Mouse (Mus musculus) neural tube, embryonic 12.5 days (tissue): ENCODE data around the gene Tex261. TPM values are rescaled to one million over a fixed set of nuclear protein-coding genes. Genes with fewer than 3 reads are reported as not detected.

Experiments
- ATAC-seq: fragments of 200-750 bp; cut with Nextera tagmentation; 2 replicates; pipeline ENCODE4 v1.8.0; 2017; ENCODE audit warnings: low read depth, mild to moderate bottlenecking, moderate TSS enrichment, moderate library complexity; ENCODE audit not compliant: low FRiP score
- H3K27ac ChIP-seq: fragments of 300-500 bp; sonication (generic); 2 replicates; pipeline ENCODE4 v1.5.1; 2016
- H3K27me3 ChIP-seq: fragments of 300-500 bp; sonication (generic); replicated peaks from 2 replicates; pipeline ENCODE4 v1.6.1; 2016; ENCODE audit warnings: mild to moderate bottlenecking
- H3K36me3 ChIP-seq: fragments of 300-500 bp; sonication (generic); 2 replicates; pipeline ENCODE4 v1.6.1; 2016; ENCODE audit warnings: mild to moderate bottlenecking
- H3K4me1 ChIP-seq: fragments of 300-500 bp; sonication (generic); 2 replicates; pipeline ENCODE4 v1.6.1; 2016
- H3K4me2 ChIP-seq: fragments of 300-500 bp; sonication (generic); replicated peaks from 2 replicates; pipeline ENCODE4 v1.6.1; 2016; ENCODE audit warnings: mild to moderate bottlenecking
- H3K4me3 ChIP-seq: fragments of 300-500 bp; sonication (generic); 2 replicates; pipeline ENCODE4 v1.5.1; 2016
- H3K9ac ChIP-seq: fragments of 300-500 bp; sonication (generic); 2 replicates; pipeline ENCODE4 v1.6.1; 2016; ENCODE audit warnings: mild to moderate bottlenecking
- H3K9me3 ChIP-seq: fragments of 300-500 bp; sonication (generic); 2 replicates; pipeline ENCODE4 v1.6.1; 2016; ENCODE audit warnings: mild to moderate bottlenecking
- WGBS: fragments of 180-500 bp; shearing (Covaris S2); methylation state at CpG from one replicate; pipeline ENCODE4 v1.1.7; 2016; 5-methylcytosine and 5-hydroxymethylcytosine counted together
- polyA plus RNA-seq: library from polyadenylated mRNA; unstranded; fragments of >200 nt; fragmentation: Nextera tagmentation; extraction: Ambion mirVana; gene quantifications from 2 replicates; pipeline ENCODE4 v1.2.1, GENCODE M21; 2016

Gene Tex261
- polyA plus RNA-seq, 1 experiment from 2014 or later, result 71.6 TPM

DNA sequence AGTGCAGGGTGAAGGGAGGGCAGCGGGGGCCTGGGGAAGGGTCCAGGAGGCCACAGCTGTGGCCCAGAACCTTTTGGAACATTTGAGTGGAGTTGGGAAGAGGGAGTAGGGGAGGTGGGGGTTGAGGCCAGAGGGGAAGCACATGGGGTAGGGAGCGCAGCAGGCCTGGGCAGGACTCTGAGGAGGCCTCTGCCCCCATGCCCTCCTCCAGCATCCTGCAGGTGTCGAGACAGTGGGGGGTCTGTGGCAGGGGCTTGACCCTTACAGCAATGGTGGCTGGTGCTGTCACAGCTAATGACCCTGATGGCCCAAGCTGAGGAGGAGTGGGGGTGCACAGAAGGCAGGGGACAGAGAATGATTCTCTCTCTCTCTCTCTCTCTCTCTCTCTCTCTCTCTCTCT lies 26.3 kb downstream of the Tex261 start:
- no peaks in the 10 kb centered on the region for H3K36me3 ChIP-seq
- no peak overlapping the region for H3K4me2 ChIP-seq
- H3K27ac ChIP-seq, result no peak overlapping the region
- no peak overlapping the region for H3K9ac ChIP-seq
- H3K4me3 ChIP-seq, result no peak overlapping the region
- H3K4me1 ChIP-seq, result peaks cover 5% of the 10 kb centered on the region; the same call in 1 of the 2 replicates
- no peak for ATAC-seq
- peaks cover 19% of the 10 kb centered on the region for H3K27me3 ChIP-seq
- no peaks in the 10 kb centered on the region for H3K9me3 ChIP-seq
- 41% methylated on average over 3 of the region's 3 CpGs for WGBS

DNA sequence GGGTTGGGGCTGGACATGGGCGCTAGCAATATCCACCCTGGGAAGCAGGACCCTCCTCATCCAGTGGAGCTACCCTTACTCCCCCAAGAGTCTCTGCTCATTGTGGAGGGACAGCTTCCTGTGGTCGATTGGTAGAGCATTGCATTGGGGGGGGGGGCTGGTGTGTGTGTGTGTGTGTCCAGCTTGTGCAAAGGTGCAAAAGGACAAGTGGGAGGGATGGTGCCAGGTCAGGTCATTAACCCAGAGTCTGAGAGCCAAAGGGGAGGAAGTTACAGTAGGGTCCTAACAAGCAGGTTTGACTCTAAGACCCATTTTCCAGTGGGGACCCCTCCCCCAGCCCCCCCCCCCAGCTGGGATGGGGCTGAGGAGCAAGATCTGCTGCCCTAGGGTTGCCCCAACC lies 30.1 kb downstream of the Tex261 start:
- ATAC-seq, result no peak
- Histone ChIP-seq H3K4me2 (no peak overlapping the region), H3K9ac (no peak overlapping the region), H3K4me1 (peaks cover 5% of the 10 kb centered on the region; the same call in 1 of the 2 replicates), H3K9me3 (no peaks in the 10 kb centered on the region), H3K36me3 (no peaks in the 10 kb centered on the region), H3K27me3 (no peaks in the 10 kb centered on the region; the same call in 1 of the 2 replicates), H3K27ac (no peak overlapping the region), H3K4me3 (no peak overlapping the region)
- 60% methylated on average over 2 of the region's 2 CpGs for WGBS

DNA sequence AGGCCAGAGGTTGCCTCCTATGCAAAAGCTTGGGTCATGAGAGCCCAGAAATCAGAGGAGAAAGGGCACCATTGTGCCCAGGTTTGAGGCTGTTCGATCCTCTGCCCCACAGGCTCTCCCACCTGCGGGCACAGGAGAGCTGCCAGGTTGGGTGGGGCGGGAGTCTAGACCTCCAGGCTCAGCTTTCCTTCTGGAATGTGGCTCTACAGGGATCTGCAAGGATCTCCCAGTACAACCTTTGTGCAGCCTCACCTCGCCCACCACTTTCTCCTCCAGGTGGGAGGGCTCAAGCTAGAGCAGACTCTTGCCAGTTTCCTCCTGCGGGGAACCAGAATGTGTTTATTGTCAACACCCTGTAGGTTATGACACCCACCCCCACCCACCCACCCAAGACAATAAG lies 31.1 kb downstream of the Tex261 start:
- Histone ChIP-seq H3K9me3 (no peaks in the 10 kb centered on the region), H3K27me3 (no peaks in the 10 kb centered on the region; the same call in 1 of the 2 replicates), H3K9ac (no peak overlapping the region), H3K4me2 (no peak overlapping the region), H3K4me3 (no peak overlapping the region), H3K36me3 (no peaks in the 10 kb centered on the region), H3K27ac (no peak overlapping the region), H3K4me1 (peaks cover 5% of the 10 kb centered on the region; the same call in 1 of the 2 replicates)
- no peak for ATAC-seq
- WGBS, result 74% methylated on average over 5 of the region's 5 CpGs

DNA sequence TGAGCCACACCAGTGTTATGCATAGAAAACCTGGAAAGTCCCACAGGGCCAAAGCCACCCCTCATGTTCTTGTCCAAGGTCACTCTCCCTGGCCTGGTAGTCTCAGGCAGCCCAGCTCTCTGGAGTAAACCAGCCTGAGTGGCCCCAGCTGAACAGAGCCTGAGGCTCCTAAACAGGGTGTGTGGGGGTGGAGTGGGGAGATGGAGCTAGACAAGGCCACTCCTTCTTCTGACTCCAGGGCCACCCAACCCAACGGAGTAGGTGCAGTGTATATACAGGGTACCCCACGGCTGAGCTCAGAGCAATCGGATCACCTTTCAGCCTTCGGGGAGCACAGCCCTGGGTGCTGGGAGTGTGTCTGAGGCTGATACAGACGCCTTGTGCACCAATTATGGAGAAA lies 31.5 kb downstream of the Tex261 start:
- Histone ChIP-seq H3K9ac (no peak overlapping the region), H3K27me3 (no peaks in the 10 kb centered on the region; the same call in 1 of the 2 replicates)
- ATAC-seq, result no peak

DNA sequence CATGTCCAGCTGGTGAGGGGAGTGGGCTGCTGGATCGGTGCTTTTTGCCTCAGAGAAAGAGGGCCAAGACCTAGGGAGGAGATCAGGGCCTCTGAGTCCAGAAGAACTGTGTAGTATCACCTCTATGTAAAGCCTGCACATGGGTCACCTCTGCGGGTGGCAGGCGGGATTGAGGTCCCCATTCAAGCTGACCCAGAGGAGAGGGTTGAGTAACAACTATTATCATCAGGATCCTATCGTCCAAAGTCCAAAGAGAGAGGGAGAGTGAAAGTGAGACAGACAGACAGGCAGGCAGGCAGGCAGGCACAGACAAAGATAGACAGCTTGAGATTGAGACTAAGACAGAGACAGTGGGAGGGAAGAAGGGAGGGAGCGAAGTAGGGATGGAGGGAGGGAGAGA lies 32.4 kb downstream of the Tex261 start:
- 70% methylated on average over 5 of the region's 5 CpGs for WGBS
- peaks cover 5% of the 10 kb centered on the region; the same call in 1 of the 2 replicates for H3K4me1 ChIP-seq
- H3K27ac ChIP-seq, result no peak overlapping the region
- no peak overlapping the region for H3K4me3 ChIP-seq
- H3K4me2 ChIP-seq, result no peak overlapping the region
- no peaks in the 10 kb centered on the region for H3K9me3 ChIP-seq
- no peak overlapping the region for H3K9ac ChIP-seq
- H3K36me3 ChIP-seq, result no peaks in the 10 kb centered on the region
- no peak for ATAC-seq
- no peaks in the 10 kb centered on the region; the same call in 1 of the 2 replicates for H3K27me3 ChIP-seq

More for the DNA sequence above, 31.5 kb downstream of the Tex261 start:
- Histone ChIP-seq H3K9me3 (no peaks in the 10 kb centered on the region), H3K36me3 (no peaks in the 10 kb centered on the region), H3K27ac (no peak overlapping the region), H3K4me2 (no peak overlapping the region), H3K4me3 (no peak overlapping the region), H3K4me1 (peaks cover 5% of the 10 kb centered on the region; the same call in 1 of the 2 replicates)
- 76% methylated on average over 5 of the region's 5 CpGs for WGBS

DNA sequence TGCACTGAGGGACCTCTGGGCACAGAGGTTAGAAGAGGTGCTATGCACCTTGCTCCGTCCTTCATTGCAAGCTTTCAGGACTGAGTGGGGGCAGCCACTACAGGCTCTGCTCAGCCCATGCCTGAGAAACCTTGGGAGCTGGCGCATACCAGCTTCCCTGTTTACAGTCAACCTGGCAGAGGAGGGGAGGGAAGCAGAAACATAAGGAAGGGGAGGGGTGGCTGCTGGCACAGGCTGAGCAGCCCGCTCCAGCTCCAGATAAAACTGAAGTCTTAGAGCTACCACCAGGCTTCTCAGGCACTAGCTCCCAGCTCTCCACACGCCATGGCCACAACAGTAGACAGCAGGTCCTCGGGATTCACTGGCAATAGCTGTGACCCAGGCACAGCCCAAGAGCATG lies 32.9 kb downstream of the Tex261 start, which contains the start of gene Atp6v1b1:
Gene Atp6v1b1 (plus strand): TSS at position 230 of the 400 bp plus-strand sequence.
- Histone ChIP-seq H3K27ac (no peak within 1 kb of the TSS), H3K4me3 (no peak within 1 kb of the TSS), H3K9ac (no peak within 1 kb of the TSS), H3K9me3 (no peaks in the 10 kb centered on the region), H3K36me3 (no peaks in the 10 kb centered on the region), H3K4me1 (peaks cover 5% of the 10 kb centered on the region; the same call in 1 of the 2 replicates), H3K27me3 (no peaks in the 10 kb centered on the region; the same call in 1 of the 2 replicates), H3K4me2 (no peak within 1 kb of the TSS)
- ATAC-seq, result no peak
- WGBS, result 58% methylated on average over 5 of the region's 5 CpGs

DNA sequence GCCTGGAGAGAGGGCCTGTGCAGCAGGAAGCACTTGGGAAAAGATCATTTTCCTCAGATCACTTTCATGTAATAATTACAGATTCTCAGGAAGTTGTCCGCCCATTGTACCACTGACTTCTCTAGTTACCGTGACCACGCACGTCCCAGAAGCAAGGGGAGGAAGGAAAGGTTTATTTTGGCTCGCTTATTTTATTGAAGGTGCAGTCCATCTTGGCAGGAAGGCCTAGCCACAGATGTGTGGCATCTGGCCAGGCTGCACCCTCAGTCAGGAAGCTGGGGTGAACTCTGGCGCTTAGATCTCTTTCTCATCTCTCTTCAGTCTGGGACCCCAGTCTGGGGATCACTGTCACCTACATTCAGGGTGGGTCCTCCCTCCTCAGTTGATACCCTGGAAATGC lies 37.0 kb downstream of the Tex261 start:
- H3K4me2 ChIP-seq, result no peak overlapping the region
- H3K9ac ChIP-seq, result no peak overlapping the region
- no peak for ATAC-seq
- H3K27ac ChIP-seq, result no peak overlapping the region
- no peak overlapping the region for H3K4me3 ChIP-seq
- H3K4me1 ChIP-seq, result no peaks in the 10 kb centered on the region
- no peaks in the 10 kb centered on the region for H3K36me3 ChIP-seq
- 78% methylated on average over 6 of the region's 6 CpGs for WGBS
- 0 out of 2 replicates have a peak, but pooled peaks cover 4% of the 10 kb centered on the region for H3K27me3 ChIP-seq
- peaks cover 8% of the 10 kb centered on the region for H3K9me3 ChIP-seq

DNA sequence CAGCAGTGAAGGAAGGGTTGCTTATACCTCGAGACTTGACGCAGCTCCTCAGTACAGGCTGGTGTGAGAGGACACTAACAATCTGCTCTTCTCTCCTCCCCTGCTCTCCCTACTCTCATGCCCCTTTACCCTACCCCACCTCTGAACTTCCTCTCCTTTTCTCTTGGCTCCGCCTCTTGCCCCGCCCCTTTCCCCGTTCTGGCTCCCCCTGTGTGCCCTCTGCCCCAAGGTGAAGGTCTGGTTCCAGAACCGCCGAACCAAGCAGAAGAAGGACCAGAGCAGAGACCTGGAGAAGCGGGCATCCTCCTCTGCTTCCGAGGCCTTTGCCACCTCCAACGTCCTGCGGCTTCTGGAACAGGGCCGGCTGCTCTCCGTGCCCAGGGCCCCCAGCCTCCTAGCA lies 38.3 kb downstream of the Tex261 start:
- peaks cover 4% of the 10 kb centered on the region; the same call in 1 of the 2 replicates for H3K27me3 ChIP-seq
- H3K4me3 ChIP-seq, result no peak overlapping the region
- no peak overlapping the region for H3K9ac ChIP-seq
- WGBS, result 29% methylated on average over 13 of the region's 13 CpGs
- no peak for ATAC-seq
- H3K36me3 ChIP-seq, result no peaks in the 10 kb centered on the region
- no peak overlapping the region for H3K27ac ChIP-seq
- no peak overlapping the region for H3K4me2 ChIP-seq
- H3K4me1 ChIP-seq, result no peaks in the 10 kb centered on the region
- peaks cover 8% of the 10 kb centered on the region for H3K9me3 ChIP-seq

DNA sequence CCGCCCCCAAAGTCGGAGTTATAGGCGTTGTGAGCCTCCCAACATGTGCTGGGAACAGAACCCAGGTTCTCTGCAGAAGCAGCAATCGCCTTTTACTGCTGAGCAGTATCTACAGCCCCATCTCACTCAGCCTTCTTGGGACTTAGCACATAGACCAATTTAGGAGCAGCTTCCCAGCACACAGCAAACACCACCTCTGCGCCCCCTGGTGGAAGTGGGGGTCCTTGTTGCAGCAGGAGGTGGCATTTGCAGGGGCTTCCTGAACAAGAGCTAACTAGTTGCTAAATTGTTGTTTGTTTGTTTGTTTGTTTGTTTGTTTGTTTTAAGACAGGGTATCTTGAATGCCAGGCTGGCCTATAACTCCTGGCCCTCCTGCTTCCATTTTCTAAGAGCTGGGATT lies 44.5 kb downstream of the Tex261 start:
- no peak overlapping the region for H3K27ac ChIP-seq
- H3K9me3 ChIP-seq, result peaks cover 11% of the 10 kb centered on the region
- H3K4me1 ChIP-seq, result no peaks in the 10 kb centered on the region
- no peak overlapping the region for H3K4me3 ChIP-seq
- ATAC-seq, result no peak
- 26% methylated on average over 5 of the region's 5 CpGs for WGBS
- no peak overlapping the region for H3K9ac ChIP-seq
- no peak overlapping the region for H3K4me2 ChIP-seq
- peaks cover 10% of the 10 kb centered on the region for H3K27me3 ChIP-seq
- no peaks in the 10 kb centered on the region for H3K36me3 ChIP-seq

DNA sequence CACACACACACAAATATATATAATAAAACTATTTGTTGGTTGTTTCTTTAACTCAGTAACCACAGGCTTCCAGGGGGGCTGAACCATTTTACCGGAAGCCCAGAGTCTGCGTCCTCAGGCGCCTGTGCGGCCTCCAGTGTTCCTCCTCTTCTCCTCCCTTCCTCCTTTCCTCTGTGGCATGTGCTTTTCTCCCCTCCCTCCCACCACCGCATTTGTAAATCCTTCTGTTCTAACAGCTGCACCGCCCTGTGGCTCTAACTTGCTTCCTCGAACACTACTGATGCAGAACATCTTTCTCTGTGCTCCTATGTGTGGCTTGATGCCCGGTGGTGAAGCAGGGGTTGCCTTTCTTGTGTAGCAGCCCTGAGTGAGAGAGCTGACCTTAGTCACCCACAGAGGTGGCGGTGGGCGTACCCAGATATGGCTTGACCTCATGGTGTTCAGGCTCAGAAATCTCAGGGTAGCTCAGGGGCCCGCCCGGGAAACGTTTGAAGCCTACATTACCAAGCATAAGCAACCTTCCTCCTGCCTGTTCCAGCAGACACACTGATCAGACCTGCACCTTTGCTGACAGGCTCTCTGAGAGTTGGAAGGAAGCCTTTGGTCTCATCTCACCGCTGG lies 46.2 kb downstream of the Tex261 start:
- H3K27me3 ChIP-seq, result peaks cover 7% of the 10 kb centered on the region
- whole genome bisulfite sequencing, result 68% methylated on average over 14 of the region's 14 CpGs
- no peak for ATAC-seq

DNA sequence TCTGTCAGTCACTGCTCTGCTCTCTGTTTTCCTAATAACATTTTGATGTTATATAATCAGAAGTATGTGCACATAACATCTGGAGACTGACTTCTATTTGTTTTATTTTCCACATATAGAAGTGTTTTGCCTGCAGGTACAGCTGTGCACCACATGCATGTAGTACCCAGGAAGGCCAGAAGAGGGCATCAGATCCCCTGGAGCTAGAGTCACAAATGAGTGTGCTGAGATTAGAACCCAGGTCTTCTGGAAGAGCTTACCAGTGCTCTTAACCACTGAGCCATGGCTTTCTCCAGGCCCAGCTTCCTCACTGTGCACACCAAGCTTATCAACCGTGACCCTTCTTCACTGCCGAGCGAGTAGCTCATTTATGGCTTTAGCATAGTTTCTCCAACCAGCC lies 47.1 kb downstream of the Tex261 start:
- no peak overlapping the region for H3K4me3 ChIP-seq
- H3K9ac ChIP-seq, result no peak overlapping the region
- no peaks in the 10 kb centered on the region for H3K36me3 ChIP-seq
- 93% methylated on average over 3 of the region's 3 CpGs for WGBS
- ATAC-seq, result no peak
- no peak overlapping the region for H3K27ac ChIP-seq
- H3K4me1 ChIP-seq, result no peaks in the 10 kb centered on the region
- H3K9me3 ChIP-seq, result 0 out of 2 replicates have a peak, but pooled peaks cover 3% of the 10 kb centered on the region
- H3K4me2 ChIP-seq, result no peak overlapping the region
- peaks cover 14% of the 10 kb centered on the region for H3K27me3 ChIP-seq

More for the DNA sequence above, 46.2 kb downstream of the Tex261 start:
- Histone ChIP-seq H3K4me1 (no peaks in the 10 kb centered on the region), H3K9ac (no peak overlapping the region), H3K27ac (no peak overlapping the region), H3K36me3 (no peaks in the 10 kb centered on the region), H3K4me2 (no peak overlapping the region), H3K4me3 (no peak overlapping the region), H3K9me3 (peaks cover 9% of the 10 kb centered on the region)

DNA sequence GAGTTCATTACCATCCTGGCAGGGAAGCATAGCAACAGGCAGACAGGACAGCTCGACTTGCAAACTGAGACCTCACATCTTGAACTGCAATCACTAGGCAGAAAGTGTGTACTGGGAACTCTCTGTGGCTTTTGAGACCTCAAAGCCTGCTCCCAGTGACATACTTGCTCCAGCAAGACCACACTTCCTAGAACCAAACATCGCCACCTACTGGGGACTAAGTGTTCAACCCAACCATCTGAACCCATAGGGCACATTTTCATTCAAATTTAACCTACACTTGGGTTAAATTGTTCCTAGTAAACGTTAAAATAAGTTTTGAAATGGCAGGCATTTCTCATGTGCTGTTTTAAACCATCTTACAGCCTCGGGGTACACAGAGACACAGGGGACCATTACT lies 48.4 kb downstream of the Tex261 start:
- 0 out of 2 replicates have a peak, but pooled peaks cover 3% of the 10 kb centered on the region for H3K9me3 ChIP-seq
- H3K27ac ChIP-seq, result no peak overlapping the region
- no peak overlapping the region for H3K4me3 ChIP-seq
- H3K36me3 ChIP-seq, result no peaks in the 10 kb centered on the region
- H3K9ac ChIP-seq, result no peak overlapping the region
- no peaks in the 10 kb centered on the region for H3K4me1 ChIP-seq
- H3K27me3 ChIP-seq, result peaks cover 23% of the 10 kb centered on the region
- 42% methylated on average over 4 of the region's 4 CpGs for WGBS
- no peak overlapping the region for H3K4me2 ChIP-seq
- ATAC-seq, result no peak

DNA sequence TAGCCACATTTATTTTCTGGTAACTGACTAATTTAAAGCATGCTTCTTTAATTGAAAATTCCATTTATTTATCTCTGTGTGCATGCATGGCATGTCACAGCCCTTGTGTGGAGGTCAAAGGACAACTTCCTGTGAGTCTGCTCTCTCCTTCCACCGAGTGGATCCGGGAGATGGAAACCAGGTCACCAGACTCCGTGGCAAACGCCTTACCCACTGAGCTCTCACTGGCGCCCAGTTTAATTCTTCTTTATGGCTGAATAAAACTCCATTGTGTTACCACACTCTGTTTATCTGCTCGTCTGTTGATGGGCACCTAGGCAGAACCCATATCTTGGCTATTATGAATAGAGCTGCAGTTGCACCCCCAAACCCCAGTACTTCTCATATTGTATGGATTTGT lies 53.1 kb downstream of the Tex261 start:
- Histone ChIP-seq H3K9ac (no peak overlapping the region), H3K27me3 (peaks cover 62% of the 10 kb centered on the region), H3K4me1 (no peaks in the 10 kb centered on the region), H3K4me2 (no peak overlapping the region), H3K9me3 (no peaks in the 10 kb centered on the region), H3K27ac (no peak overlapping the region), H3K4me3 (no peak overlapping the region), H3K36me3 (no peaks in the 10 kb centered on the region)
- 23% methylated on average over 6 of the region's 6 CpGs for WGBS
- ATAC-seq, result no peak
